In the genomic region with DNA sequence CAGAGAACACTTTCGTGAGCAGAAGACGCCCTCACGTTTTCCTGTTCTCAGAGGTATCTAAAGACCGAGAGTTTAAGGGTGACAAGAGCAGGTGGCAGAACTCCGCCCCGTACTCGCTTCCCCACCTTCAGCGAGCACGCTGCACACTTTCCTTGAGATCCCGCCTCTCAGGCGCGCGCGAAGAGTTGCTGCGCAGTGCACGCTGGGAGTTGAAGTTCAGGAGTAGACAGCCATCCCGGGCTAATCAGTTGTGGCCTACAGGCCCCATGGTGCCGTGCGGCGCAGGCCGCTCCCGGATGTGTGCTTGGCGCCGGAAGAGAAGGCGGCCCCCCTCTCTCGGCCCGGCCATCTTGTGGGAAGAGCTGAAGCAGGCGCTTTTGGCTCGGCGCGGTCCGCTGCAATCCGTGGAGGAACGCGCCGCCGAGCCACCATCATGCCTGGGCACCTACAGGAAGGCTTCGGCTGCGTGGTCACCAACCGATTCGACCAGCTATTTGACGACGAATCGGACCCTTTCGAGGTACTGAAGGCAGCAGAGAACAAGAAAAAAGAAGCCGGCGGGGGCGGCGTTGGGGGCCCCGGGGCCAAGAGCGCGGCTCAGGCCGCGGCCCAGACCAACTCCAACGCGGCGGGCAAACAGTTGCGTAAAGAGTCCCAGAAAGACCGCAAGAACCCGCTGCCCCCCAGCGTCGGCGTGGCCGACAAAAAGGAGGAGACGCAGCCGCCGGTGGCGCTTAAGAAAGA, we compare ENCODE assay signal across 8 mouse cellular contexts. TPM values are rescaled to one million over a fixed set of nuclear protein-coding genes. Genes with fewer than 3 reads are reported as not detected.
A peak's percentile ranks its signal among the peaks of the same experiment; 100 is the strongest.
DNase-seq lines count a peak whose midpoint lies in the region; ATAC-seq and TF ChIP-seq lines count a peak whose summit lies in the region.

No protein-coding gene starts in this region.

- in situ Hi-C loops in Patski (cut with MboI; ENCODE audit: low pct_unique_long_range_greater_than_20kb): no loop called here

- H3K9ac ChIP-seq in hindbrain, embryonic 13.5 days: peak overlapping the region; percentile 98

- H3K4me1 ChIP-seq in hindbrain, embryonic 13.5 days (replicated peaks): peaks cover 17% of the 10 kb centered on the region

- CTCF ChIA-PET in Patski (lab: Charles Lee): interaction anchor here (1.3 kb wide), 1 partner anchor 68 kb away, joined by 3 read pairs; no protein-coding TSS in a partner anchor

- H3K36me3 ChIP-seq in hindbrain, embryonic 13.5 days: 0 out of 2 replicates have a peak, but pooled peaks cover 2% of the 10 kb centered on the region

- peak overlapping the region; percentile 74 for H3K4me2 ChIP-seq in hindbrain, embryonic 13.5 days

- WGBS in hindbrain, embryonic 13.5 days: under 1% methylated on average over 67 of the region's 68 CpGs

- H3K27me3 ChIP-seq in Patski: no peaks in the 10 kb centered on the region
- H3K27me3 ChIP-seq in hindbrain, embryonic 13.5 days: 0 out of 2 replicates have a peak, but pooled peaks cover 3% of the 10 kb centered on the region

- POLR2A ChIA-PET in Patski (lab: Charles Lee): interaction anchor here (0.5 kb wide), 1 partner anchor 88 kb away, joined by 3 read pairs; no protein-coding TSS in a partner anchor

- H3K27ac ChIP-seq in hindbrain, embryonic 13.5 days: peak overlapping the region; percentile 94

- H3K4me3 ChIP-seq in hindbrain, embryonic 13.5 days: peak overlapping the region; percentile 100

- peak; percentile 98 for ATAC-seq in Patski
- ATAC-seq in hindbrain, embryonic 13.5 days (ENCODE audit: low FRiP score): peak; percentile 100

- H3K9me3 ChIP-seq in hindbrain, embryonic 13.5 days: no peaks in the 10 kb centered on the region

- peak; percentile 83 for DNase-seq in Patski (ENCODE audit: low read depth, low spot score)
- peak; percentile 94 to 96 for DNase-seq in cerebellum, postnatal 14 days
- peak; percentile 92 to 95 for DNase-seq in frontal cortex, postnatal 14 days (ENCODE audit: low spot score in 2 of 2)
- peak; percentile 80 for DNase-seq in layer of hippocampus, postnatal 25 days (ENCODE audit: extremely low spot score in 1 of 2, low spot score in 1 of 2)
- peak; percentile 98 for DNase-seq in lung, postnatal 25 days (ENCODE audit: low spot score)
- DNase-seq in retina, embryonic 14.5 days (ENCODE audit: low spot score): peak; percentile 97
- DNase-seq in thymus, postnatal 4 days: peak; percentile 94

- no peak for TF ChIP-seq CTCF in Patski (IDR thresholded peaks at IDR 0.05)

RNA-seq across cellular contexts. Expression of a gene that starts 28.9 kb away (rescaled TPM):
- 570 TPM for polyA plus RNA-seq in Patski (2021)
- polyA plus RNA-seq in hindbrain, embryonic 13.5 days (2015; fragmentation: Nextera tagmentation; extraction: Ambion mirVana): 310 and 312 TPM in 2 replicates
- total RNA-seq in layer of hippocampus, postnatal 25 days (2021): 100 to 1,000 TPM; 224 to 238 TPM

Comparison
In these comparisons a context has a peak if more than half of its experiments do, and no peak if none do; other contexts are left out.
1. Peak in every context shown above with its lines: DNase-seq, ATAC-seq, H3K4me3 ChIP-seq and H3K27ac ChIP-seq.